Mouse (Mus musculus): ENCODE results near the gene Olfr1350. TPM values are rescaled to one million over a fixed set of nuclear protein-coding genes. Genes with fewer than 3 reads are reported as not detected.
"Not testable (repeated sequence)": the region's sequence is repeated elsewhere in the genome, so short reads cannot be mapped to it uniquely, and the experiment has no call there.

Olfr1350 gene
- total RNA-seq (2022) = not detected

DNA sequence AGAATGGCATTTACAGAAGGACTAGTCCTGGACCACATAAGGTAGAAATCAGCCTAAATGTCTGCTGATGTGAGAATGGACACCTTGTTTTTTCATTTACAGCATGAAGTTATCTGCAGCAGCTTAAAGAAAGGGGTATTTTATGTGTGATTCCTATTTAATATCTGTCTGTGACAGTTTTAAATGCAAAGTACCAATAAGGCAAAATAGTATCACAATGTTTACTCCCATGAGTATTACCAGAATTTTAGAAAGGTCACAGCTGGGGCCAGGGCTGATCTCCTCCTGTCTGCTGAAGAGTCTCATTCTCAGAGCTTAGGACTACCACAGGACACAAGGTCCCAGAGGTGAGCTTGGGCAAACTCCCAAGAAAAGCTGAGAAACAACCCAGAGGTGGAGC is at the start of gene Olfr1350:
TSS of gene Olfr1350 (plus strand) at position 301 of the 400 bp plus-strand sequence.
- DNase-seq (ENCODE audit: low spot score) = no peak

DNA sequence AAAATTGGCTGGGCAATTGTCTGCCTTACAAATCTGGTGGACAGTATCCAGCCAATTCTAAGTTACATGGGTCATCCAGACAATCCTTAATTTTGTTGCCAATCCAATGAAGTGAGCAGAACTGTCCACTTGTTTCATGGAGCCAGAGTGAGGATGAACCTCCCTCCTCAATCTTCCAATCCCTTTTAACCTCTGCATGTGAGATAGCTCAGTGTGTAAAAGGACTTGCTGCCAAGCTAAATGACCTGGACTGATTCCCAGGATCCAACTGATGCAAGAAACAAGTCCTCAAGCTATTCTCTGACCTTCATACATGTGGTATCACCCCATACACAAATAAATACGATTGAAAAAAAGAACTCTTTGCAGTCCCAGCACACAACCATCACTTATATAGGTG is 43.0 kb upstream of the Olfr1350 start:
- no peak for DNase-seq (ENCODE audit: low spot score)

DNA sequence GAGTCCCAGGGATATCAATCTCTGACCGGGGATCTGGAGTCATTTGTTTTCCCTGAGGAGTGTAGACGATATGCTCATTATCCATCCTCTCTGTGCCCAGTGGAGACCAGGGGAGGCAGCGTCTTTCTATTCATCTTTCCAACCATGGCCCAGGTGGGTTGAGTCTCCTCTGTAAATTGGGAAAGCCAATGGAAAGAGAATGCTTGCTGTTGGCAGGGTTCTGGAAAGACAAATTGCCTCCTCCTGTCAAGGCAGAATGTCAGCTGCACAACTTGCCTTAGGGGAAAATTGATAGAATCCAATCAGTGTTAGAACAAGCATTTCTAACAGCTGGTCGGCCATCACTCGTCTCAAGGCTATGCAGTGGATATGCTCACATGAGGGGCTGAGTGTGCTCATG is 41.8 kb upstream of the Olfr1350 start, which contains the start of gene Olfr1349:
TSS of gene Olfr1349 (minus strand) at position 101 of the 400 bp plus-strand sequence.
- no peak for DNase-seq (ENCODE audit: low spot score)

DNA sequence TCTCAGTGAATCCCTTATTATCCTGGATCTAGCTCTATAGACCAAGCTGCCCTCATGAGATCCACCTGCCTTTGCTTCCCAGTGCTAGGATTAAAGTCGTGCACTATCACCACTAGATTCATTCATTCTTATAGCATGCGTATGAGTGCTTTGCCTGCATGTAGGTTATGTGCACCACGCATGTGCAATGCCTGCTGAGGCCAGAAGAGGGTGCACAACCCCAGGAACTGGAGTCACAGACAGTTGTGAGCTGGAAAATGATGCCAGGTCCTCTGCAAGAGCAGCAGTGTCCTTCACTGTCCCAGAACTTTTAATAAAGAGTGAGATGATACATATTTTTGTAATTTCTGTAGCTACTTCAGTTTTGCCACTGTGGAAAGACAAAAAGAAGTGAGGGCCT is 39.6 kb upstream of the Olfr1350 start:
- DNase-seq (ENCODE audit: low spot score) = no peak

DNA sequence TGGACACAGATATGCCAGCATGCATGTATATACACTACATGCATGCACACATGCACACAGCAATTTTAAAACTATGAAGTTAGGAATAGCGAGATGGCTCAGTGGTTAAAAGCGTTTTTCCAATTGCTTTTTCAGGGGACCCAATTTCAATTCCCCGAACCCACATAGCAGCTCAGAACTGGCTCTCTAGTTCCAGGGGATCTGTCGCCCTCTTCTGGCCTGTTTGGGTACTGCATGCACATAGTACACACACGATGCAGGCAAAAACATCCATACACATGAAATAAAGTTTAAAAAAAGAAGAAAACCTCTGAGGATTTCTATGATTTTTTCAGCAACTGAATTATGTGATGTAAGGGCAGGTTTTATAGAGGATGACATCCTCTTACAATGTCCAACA is 38.5 kb upstream of the Olfr1350 start:
- DNase-seq (ENCODE audit: low spot score) = no peak

DNA sequence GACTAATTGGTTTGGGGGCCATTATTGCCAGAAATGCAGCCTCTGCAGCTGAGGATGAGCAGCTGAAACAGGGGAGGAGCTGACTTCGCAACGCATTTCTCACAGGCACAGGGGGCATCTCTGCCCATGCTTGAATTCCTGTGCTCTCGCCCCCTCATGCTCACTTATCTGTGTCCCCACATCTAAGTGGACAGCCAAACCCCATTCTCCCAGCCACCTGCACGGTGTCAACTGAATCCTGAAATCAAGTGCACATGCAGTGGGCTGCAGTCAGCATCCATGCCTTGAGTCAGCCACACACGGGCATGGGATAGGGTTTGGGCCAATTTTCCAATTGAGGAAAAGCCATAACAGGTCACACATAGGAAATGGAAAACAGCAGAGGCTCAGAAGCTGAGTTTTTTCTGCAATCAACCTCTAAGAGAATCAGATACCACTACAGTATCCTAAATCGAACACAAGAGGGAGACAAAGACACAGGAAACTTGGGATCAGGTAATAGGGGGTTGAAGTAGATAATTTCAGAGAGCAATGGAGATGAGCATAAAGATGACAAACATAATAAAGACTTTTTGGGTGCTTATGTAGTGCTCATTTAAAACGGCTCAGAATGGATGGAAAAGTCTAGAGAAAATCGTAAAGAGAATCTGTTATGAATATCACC is 21.6 kb downstream of the Olfr1350 start:
- DNase-seq (ENCODE audit: low spot score) = no peak

DNA sequence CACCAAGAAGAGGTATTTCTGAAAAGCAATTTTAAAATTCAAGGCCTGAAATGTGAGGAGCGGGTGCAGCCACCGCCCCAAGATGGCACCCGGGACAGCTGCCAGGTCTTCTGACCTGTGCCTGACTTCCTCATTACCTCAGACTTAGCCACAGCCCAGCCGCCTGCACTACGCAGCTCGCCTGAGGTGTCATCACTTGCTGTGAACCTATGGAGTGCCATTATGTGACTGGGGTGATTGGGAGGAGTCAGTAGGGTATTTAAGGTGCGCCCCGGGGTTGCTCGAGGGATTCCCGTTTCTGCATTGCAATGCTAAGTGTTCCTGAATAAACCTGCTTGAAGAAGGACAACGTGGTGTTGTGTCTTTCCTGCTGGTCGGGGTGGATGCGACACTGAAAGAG is 24.1 kb downstream of the Olfr1350 start:
- DNase-seq (ENCODE audit: low spot score) = not testable (repeated sequence)

DNA sequence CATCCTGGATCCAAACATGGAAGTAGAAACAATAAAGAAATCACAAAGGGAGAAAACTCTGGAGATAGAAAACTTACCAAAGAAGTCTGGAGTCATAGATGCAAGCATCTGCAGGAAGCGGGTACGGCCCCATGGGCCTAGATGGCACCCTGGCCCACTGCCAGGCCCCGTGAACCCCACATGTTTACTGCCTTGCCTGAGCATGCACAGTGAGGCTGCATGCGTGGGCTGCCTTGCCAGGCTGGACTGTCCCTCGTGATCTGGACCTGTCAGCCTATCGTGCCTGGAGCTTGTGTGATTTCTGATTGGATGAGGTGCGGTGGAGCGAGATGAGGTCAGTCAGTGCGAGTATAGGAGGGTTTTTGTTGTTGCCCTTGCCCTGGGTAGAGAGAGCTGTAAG is 38.7 kb downstream of the Olfr1350 start:
- DNase-seq (ENCODE audit: low spot score) = no peak

Other genes starting within 250 kb of the Olfr1350 start
- gene Zfp583, start 233.6 kb upstream of the Olfr1350 start, total RNA-seq (2022) = 1 to 10 TPM; 1.7 to 3.2 (median 1.9) TPM
- gene Gm3854, start 221.1 kb upstream of the Olfr1350 start, total RNA-seq (2022) = under 1 TPM; 0.17 to 0.44 (median 0.32) TPM
- gene Zfp78, start 201.6 kb upstream of the Olfr1350 start, total RNA-seq (2022) = 1 to 10 TPM; 2.2 to 3.8 (median 2.9) TPM
- gene Zfp28, start 181.5 kb upstream of the Olfr1350 start, total RNA-seq (2022) = 1 to 10 TPM; 2.2 to 5.0 (median 3.2) TPM
- gene Smim17, start 166.1 kb upstream of the Olfr1350 start, total RNA-seq (2022) = not detected
- gene Gm20715, start 154.6 kb upstream of the Olfr1350 start, total RNA-seq (2022) = not detected
- not detected for gene Olfr1344, start 126.2 kb upstream of the Olfr1350 start, total RNA-seq (2022)
- gene Olfr1336, start 108.7 kb upstream of the Olfr1350 start, total RNA-seq (2022) = not detected
- not detected for gene Olfr1346, start 97.7 kb upstream of the Olfr1350 start, total RNA-seq (2022)
- gene Olfr5, start 77.9 kb upstream of the Olfr1350 start, total RNA-seq (2022) = not detected
- not detected for gene Olfr1347, start 65.1 kb upstream of the Olfr1350 start, total RNA-seq (2022)
- gene Olfr1348, start 56.1 kb upstream of the Olfr1350 start, total RNA-seq (2022) = not detected
- not detected for gene Olfr1349, start 41.9 kb upstream of the Olfr1350 start, total RNA-seq (2022)
- gene Zim1, start 131.6 kb downstream of the Olfr1350 start, total RNA-seq (2022) = 1 to 10 TPM; 2.3 to 4.0 (median 3.2) TPM
- 1 to 10 TPM; 3.1 to 5.9 (median 4.3) TPM for gene Peg3, start 165.6 kb downstream of the Olfr1350 start, total RNA-seq (2022)
- gene Usp29, start 165.7 kb downstream of the Olfr1350 start, total RNA-seq (2022) = not detected